Mouse (Mus musculus): ENCODE data around the gene Mfsd9.
"Not testable (repeated sequence)": the region's sequence is repeated elsewhere in the genome, so short reads cannot be mapped to it uniquely, and the experiment has no call there.

Mfsd9 gene

GRCm38 (mm10) chr1:40783450-40783849 is 7.0 kb downstream of the Mfsd9 start:
- no peak for DNase-seq (ENCODE audit: low read depth, low spot score)

GRCm38 (mm10) chr1:40776763-40777162 is 13.7 kb downstream of the Mfsd9 start:
- DNase-seq (ENCODE audit: low read depth, low spot score) = no peak

GRCm38 (mm10) chr1:40776102-40776501 is 14.4 kb downstream of the Mfsd9 start:
- no peak for DNase-seq (ENCODE audit: low read depth, low spot score)

GRCm38 (mm10) chr1:40774040-40774439 is 16.4 kb downstream of the Mfsd9 start:
- DNase-seq (ENCODE audit: low read depth, low spot score) = no peak

- no peak for DNase-seq (ENCODE audit: low read depth, low spot score)
Measured at GRCm38 (mm10) chr1:40773234-40773633, 17.3 kb downstream of the Mfsd9 start.

GRCm38 (mm10) chr1:40771196-40771970 is 19.1 kb downstream of the Mfsd9 start:
- DNase-seq (ENCODE audit: low read depth, low spot score) = no peak

- no peak for DNase-seq (ENCODE audit: low read depth, low spot score)
Measured at GRCm38 (mm10) chr1:40769331-40769894, 21.1 kb downstream of the Mfsd9 start.

- DNase-seq (ENCODE audit: low read depth, low spot score) = no peak
Measured at GRCm38 (mm10) chr1:40768606-40769005, 21.9 kb downstream of the Mfsd9 start.

- DNase-seq (ENCODE audit: low read depth, low spot score) = no peak
Measured at GRCm38 (mm10) chr1:40767588-40767987, 22.9 kb downstream of the Mfsd9 start.

GRCm38 (mm10) chr1:40765521-40765920 is 25.0 kb downstream of the Mfsd9 start:
- DNase-seq (ENCODE audit: low read depth, low spot score) = no peak

- DNase-seq (ENCODE audit: low read depth, low spot score) = no peak
Measured at GRCm38 (mm10) chr1:40764701-40765275, 25.7 kb downstream of the Mfsd9 start.

GRCm38 (mm10) chr1:40764042-40764441 is 26.4 kb downstream of the Mfsd9 start:
- DNase-seq (ENCODE audit: low read depth, low spot score) = no peak

- no peak for DNase-seq (ENCODE audit: low read depth, low spot score)
Measured at GRCm38 (mm10) chr1:40759751-40760445, 30.6 kb downstream of the Mfsd9 start.

GRCm38 (mm10) chr1:40746089-40746488 is 44.4 kb downstream of the Mfsd9 start:
- no peak for DNase-seq (ENCODE audit: low read depth, low spot score)

- no peak for DNase-seq (ENCODE audit: low read depth, low spot score)
Measured at GRCm38 (mm10) chr1:40740739-40741138, 49.7 kb downstream of the Mfsd9 start.

GRCm38 (mm10) chr1:40738246-40738645 is 52.2 kb downstream of the Mfsd9 start:
- not testable (repeated sequence) for DNase-seq (ENCODE audit: low read depth, low spot score)

GRCm38 (mm10) chr1:40737671-40738070 is 52.8 kb downstream of the Mfsd9 start:
- no peak for DNase-seq (ENCODE audit: low read depth, low spot score)

GRCm38 (mm10) chr1:40728636-40729035 is 61.9 kb downstream of the Mfsd9 start:
- no peak for DNase-seq (ENCODE audit: low read depth, low spot score)

- DNase-seq (ENCODE audit: low read depth, low spot score) = no peak
Measured at GRCm38 (mm10) chr1:40727404-40727803, 63.1 kb downstream of the Mfsd9 start.

- no peak for DNase-seq (ENCODE audit: low read depth, low spot score)
Measured at GRCm38 (mm10) chr1:40726051-40726450, 64.4 kb downstream of the Mfsd9 start.

Data from c-Kit-negative CD71-positive TER-119-positive erythroid progenitor cells, embryonic 14.5 days (primary cell).